Mouse (Mus musculus) testis, postnatal 10 days (tissue): ENCODE measurements around the gene Dnajb8.
A peak's percentile ranks its signal among the peaks of the same experiment; 100 is the strongest.

Experiments
- DNase-seq: peaks from one replicate; pipeline ENCODE4 v3.0.0; 2021; ENCODE audit warnings: low spot score

Gene Dnajb8

GRCm38 (mm10) chr6:88221968-88222367, at the start of gene Dnajb8:
Dnajb8 (plus strand) TSS chr6:88222268.
- no peak for DNase-seq

GRCm38 (mm10) chr6:88174191-88174590, 47.9 kb upstream of the Dnajb8 start:
- DNase-seq = no peak

GRCm38 (mm10) chr6:88174676-88175075, 47.4 kb upstream of the Dnajb8 start:
- no peak for DNase-seq

- DNase-seq = no peak
Measured at GRCm38 (mm10) chr6:88184671-88185070, 37.4 kb upstream of the Dnajb8 start.

GRCm38 (mm10) chr6:88188148-88188547, 33.9 kb upstream of the Dnajb8 start:
- DNase-seq = no peak

GRCm38 (mm10) chr6:88189312-88190042, 32.6 kb upstream of the Dnajb8 start:
- DNase-seq = peak; percentile 86

- no peak for DNase-seq
Measured at GRCm38 (mm10) chr6:88190043-88190309, 32.1 kb upstream of the Dnajb8 start.

GRCm38 (mm10) chr6:88190310-88191023, 31.6 kb upstream of the Dnajb8 start:
- no peak for DNase-seq

GRCm38 (mm10) chr6:88191024-88191365, 31.1 kb upstream of the Dnajb8 start:
- DNase-seq = no peak

- DNase-seq = no peak
Measured at GRCm38 (mm10) chr6:88191411-88192070, 30.5 kb upstream of the Dnajb8 start.

- no peak for DNase-seq
Measured at GRCm38 (mm10) chr6:88192756-88193155, 29.3 kb upstream of the Dnajb8 start.

- peak; percentile 63 for DNase-seq
Measured at GRCm38 (mm10) chr6:88193433-88194052, 28.5 kb upstream of the Dnajb8 start, which contains the start of gene Gata2. Gata2 (plus strand) TSS chr6:88193891.

GRCm38 (mm10) chr6:88194053-88194977, 27.8 kb upstream of the Dnajb8 start:
- no peak for DNase-seq

- DNase-seq = no peak
Measured at GRCm38 (mm10) chr6:88194978-88195325, 27.1 kb upstream of the Dnajb8 start.

GRCm38 (mm10) chr6:88196054-88196732, 25.9 kb upstream of the Dnajb8 start:
- DNase-seq = no peak

GRCm38 (mm10) chr6:88196733-88197312, 25.2 kb upstream of the Dnajb8 start:
- DNase-seq = no peak

- peak; percentile 61 for DNase-seq
Measured at GRCm38 (mm10) chr6:88197313-88198069, 24.6 kb upstream of the Dnajb8 start.

- DNase-seq = peak; percentile 85
Measured at GRCm38 (mm10) chr6:88198070-88198940, 23.8 kb upstream of the Dnajb8 start.
